Mouse (Mus musculus) leukemia stem cell, adult 10-12 weeks (primary cell): ENCODE measurements around the gene Tbc1d20. TPM values are rescaled to one million over a fixed set of nuclear protein-coding genes. Genes with fewer than 3 reads are reported as not detected.

Experiments used
- polyA plus RNA-seq: library from polyadenylated mRNA; stranded (reverse); fragments of >175 nt; gene quantifications from 2 replicates; pipeline ENCODE4 v1.2.3, GENCODE M21; 2012; ENCODE audit warnings: low replicate concordance

Tbc1d20 gene
- polyA plus RNA-seq = 11.0 and 17.6 TPM in 2 replicates

DNA sequence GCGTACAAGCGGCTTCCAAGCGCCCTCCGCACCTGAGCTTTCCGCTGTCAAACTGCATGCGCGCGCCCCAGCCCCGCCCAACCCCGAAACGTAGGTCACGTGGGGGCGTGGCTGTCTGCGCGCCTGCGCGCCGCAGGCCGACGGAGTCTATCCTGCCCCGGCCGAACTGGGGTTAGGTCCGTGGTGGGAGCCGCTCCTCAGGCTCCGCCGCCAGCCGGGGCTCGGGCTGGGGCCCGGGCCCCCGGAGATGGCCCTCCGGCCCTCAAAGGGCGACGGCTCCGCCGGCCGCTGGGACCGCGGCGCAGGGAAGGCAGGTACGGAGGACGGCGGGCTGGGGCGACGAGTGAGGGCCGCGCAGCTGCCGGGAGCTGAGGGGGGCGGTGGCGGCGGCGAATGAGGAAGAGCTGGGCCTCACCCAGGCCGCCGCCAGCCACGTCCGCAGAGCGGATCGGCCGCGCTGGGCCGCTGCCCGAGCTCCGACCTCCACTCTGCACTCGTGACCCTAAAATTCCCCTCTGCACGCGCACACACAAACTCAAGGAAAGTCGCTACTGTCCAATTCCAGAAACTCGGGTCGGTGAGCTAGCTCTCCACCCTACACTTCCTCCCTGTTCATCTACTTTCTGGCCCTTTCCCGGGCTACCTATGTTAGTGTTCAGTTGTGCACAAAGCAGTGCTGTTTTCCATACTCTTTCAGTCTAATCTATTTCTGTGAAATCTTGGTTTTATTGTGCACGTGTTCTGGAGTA lies at the start of gene Tbc1d20:
TSS of gene Tbc1d20 (plus strand) at position 102 of the 749 bp plus-strand sequence.

DNA sequence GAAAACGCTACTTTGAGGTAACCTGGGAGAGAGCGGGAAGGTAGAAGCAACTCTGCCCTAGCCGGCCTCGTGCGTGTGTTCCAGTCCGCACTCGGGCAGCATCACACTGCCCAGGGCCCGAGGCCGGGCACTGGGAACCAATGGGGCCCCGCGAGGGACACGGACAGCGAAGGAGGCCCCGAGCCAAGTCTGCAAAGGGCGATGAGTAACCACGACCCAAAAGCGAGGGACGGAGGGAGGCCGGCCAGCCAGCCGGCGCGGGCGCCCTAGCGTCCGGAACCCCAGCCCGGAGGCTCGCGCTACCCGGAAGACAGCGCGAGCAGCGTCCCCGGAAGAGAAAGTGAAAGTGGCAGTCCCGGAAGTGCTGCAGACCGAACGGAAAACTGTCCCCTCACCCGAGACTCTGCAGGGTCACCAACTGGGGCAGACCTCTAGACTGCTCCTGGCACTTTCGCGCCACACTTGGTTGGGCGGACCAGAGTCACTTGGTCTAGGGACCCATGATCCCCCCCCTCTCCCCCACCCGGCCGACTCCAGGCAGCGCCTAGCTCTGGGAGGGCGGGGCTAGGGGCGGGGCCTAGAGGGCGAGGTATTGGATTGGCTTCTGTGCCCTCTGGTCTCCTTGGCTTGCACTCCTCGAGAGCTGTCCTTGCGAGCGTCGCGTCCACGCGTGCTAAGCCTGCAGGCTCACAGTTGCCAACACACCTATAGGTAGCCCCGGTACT lies 38.6 kb downstream of the Tbc1d20 start, which contains the start of gene Rbck1:
TSS of gene Rbck1 (minus strand) at position 553 of the 725 bp plus-strand sequence.

DNA sequence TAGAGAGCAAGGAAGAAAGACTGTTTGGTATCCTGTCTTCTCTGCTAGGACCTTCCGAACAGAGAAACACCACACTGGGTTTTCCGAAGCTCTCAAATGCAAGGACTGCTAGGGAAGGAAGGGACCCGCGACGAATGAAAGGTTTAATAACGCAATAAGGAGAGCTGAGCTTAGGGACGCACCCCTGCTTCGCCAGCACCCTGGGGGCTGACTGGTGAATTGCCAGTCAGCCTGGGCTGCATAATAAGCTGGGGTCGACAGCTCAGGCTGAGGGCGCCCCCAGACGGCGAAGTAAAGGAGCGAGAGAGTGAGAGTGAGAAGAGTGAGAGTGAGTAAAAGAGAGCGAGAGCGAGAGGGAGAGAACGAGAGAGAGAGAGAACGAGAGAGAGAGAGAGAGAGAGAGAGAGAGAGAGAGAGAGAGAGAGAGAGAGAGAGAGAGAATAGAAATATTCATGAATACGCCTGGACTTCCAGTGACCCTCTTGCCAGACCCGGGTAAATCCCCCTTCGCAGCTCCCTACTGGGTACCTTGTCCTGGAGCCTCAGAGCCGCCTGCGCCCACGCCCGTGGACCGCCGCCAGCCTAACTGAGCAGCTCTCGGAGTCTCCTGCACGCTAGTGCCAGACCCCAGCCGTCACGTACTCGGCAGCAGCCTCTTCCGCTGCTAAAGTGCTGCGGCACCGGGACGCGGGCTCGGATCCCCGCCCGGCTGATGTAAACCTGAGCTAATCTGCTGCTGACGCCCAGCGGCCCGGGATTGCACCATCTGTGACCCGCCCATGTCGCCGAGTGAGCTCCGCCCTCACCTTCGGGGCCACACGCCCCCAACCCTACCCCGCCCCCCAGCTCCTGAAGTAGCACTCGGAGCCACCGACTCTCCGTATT lies 49.9 kb downstream of the Tbc1d20 start, which contains the start of gene Trib3:
TSS of gene Trib3 (minus strand) at position 704 of the 885 bp plus-strand sequence.

Other genes with a start within 250 kb of the Tbc1d20 start
- gene Scrt2, start 212.3 kb upstream of the Tbc1d20 start, polyA plus RNA-seq = not detected in 2 replicates
- 7.5 and 26.2 TPM in 2 replicates for gene Srxn1, start 188.3 kb upstream of the Tbc1d20 start, polyA plus RNA-seq
- 0.25 and 2.0 TPM in 2 replicates for gene Tcf15, start 150.3 kb upstream of the Tbc1d20 start, polyA plus RNA-seq
- 6.0 and 28.5 TPM in 2 replicates for gene Csnk2a1, start 67.0 kb upstream of the Tbc1d20 start, polyA plus RNA-seq
- gene Rbck1, start 38.8 kb downstream of the Tbc1d20 start, polyA plus RNA-seq = 305 and 315 TPM in 2 replicates
- gene Trib3, start 50.2 kb downstream of the Tbc1d20 start, polyA plus RNA-seq = 52.4 and 88.1 TPM in 2 replicates
- not detected in 2 replicates for gene Nrsn2, start 82.8 kb downstream of the Tbc1d20 start, polyA plus RNA-seq
- 83.5 and 117 TPM in 2 replicates for gene Sox12, start 104.2 kb downstream of the Tbc1d20 start, polyA plus RNA-seq
- gene Zcchc3, start 121.2 kb downstream of the Tbc1d20 start, polyA plus RNA-seq = 11.5 and 15.2 TPM in 2 replicates
- gene 6820408C15Rik, start 121.8 kb downstream of the Tbc1d20 start, polyA plus RNA-seq = 0.20 TPM in 1 of 2 replicates, not detected in the other
- not detected in 2 replicates for gene Defb23, start 170.8 kb downstream of the Tbc1d20 start, polyA plus RNA-seq
- gene Defb20, start 183.2 kb downstream of the Tbc1d20 start, polyA plus RNA-seq = not detected in 2 replicates
- gene Defb22, start 196.3 kb downstream of the Tbc1d20 start, polyA plus RNA-seq = not detected in 2 replicates
- not detected in 2 replicates for gene Defb26, start 217.9 kb downstream of the Tbc1d20 start, polyA plus RNA-seq
- not detected in 2 replicates for gene Defb28, start 224.4 kb downstream of the Tbc1d20 start, polyA plus RNA-seq
- gene Defb29, start 246.3 kb downstream of the Tbc1d20 start, polyA plus RNA-seq = not detected in 2 replicates